14 mouse cellular contexts compared by ENCODE assay signal in the genomic region with DNA sequence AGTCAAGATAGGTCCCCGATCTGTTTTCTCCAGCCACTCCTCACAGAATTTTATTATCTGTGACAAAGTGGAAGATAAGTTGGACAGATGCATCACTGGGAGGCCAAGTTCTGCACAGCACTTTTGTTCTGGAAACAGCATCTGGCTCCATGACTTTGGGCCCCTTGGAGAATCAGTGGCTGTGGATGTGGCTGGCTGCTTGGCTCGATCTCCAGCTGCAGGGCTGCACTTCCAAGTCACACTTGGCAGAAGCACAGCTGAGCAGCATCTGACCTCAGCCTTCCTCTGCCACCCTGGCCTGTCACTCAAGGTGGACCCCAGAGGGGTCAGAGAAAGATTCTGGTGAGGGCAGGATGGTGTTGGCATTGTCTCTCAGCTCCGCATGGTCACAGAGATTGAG. TPM values are rescaled to one million over a fixed set of nuclear protein-coding genes. Genes with fewer than 3 reads are reported as not detected.
DNase-seq lines count a peak whose midpoint lies in the region; ATAC-seq and TF ChIP-seq lines count a peak whose summit lies in the region.
"Had no signal": no experiment of that assay in that cellular context is flagged by ENCODE, and none has a peak within 500 bp of the region (broad histone marks: within the 10 kb centered on the region; RNA-seq: fewer than 3 reads in every experiment).

No protein-coding gene starts in this region.

- WGBS in heart, adult 2 months = 61% methylated on average over 3 of the region's 3 CpGs
- 50% methylated on average over 3 of the region's 3 CpGs for WGBS in heart, embryonic 10.5 days
- whole genome bisulfite sequencing in heart, embryonic 15.5 days = 39% methylated on average over 3 of the region's 3 CpGs
- WGBS in limb, embryonic 13.5 days = 59% methylated on average over 3 of the region's 3 CpGs

- TF ChIP-seq POLR2A in heart, adult 2 months (IDR thresholded peaks at IDR 0.05; ENCODE audit: insufficient read depth, low read depth, low read length) = no peak

- H3K4me2 ChIP-seq in heart, embryonic 15.5 days = no peak overlapping the region
- no peak overlapping the region for H3K4me2 ChIP-seq in limb, embryonic 13.5 days (replicated peaks)

- H3K4me3 ChIP-seq in heart, adult 2 months = no peak overlapping the region
- H3K4me3 ChIP-seq in heart, embryonic 10.5 days = no peak overlapping the region
- H3K4me3 ChIP-seq in heart, embryonic 15.5 days = no peak overlapping the region
- no peak overlapping the region for H3K4me3 ChIP-seq in limb, embryonic 13.5 days

- intact Hi-C loops in heart, adult 2 months (cut with DNase I) = no loop called here

- peak overlapping the region; percentile 38 for H3K27ac ChIP-seq in heart, adult 2 months
- no peak overlapping the region for H3K27ac ChIP-seq in heart, embryonic 10.5 days
- peak overlapping the region; percentile 42; the same call in 1 of the 2 replicates for H3K27ac ChIP-seq in heart, embryonic 15.5 days
- H3K27ac ChIP-seq in limb, embryonic 13.5 days = peak overlapping the region; percentile 48

- no peaks in the 10 kb centered on the region for H3K79me2 ChIP-seq in heart, adult 2 months (replicated peaks; ENCODE audit: control insufficient read depth, insufficient read depth, low read length)

- 0 out of 2 replicates have a peak, but pooled peaks have one; percentile 52 for TF ChIP-seq EP300 in heart, adult 2 months (IDR thresholded peaks at IDR 0.05; ENCODE audit: insufficient read depth, low read depth, low read length)

- peak; percentile 22; the same call in 1 of the 2 replicates for ATAC-seq in heart, embryonic 15.5 days (replicated peaks; ENCODE audit: insufficient number of reproducible peaks, insufficient read depth, low FRiP score, low read depth)
- ATAC-seq in limb, embryonic 13.5 days (ENCODE audit: low FRiP score, low read depth) = peak; percentile 64
- ATAC-seq: hindbrain, embryonic 16.5 days had no signal

- DNase-seq in heart, adult 2 months = peak; percentile 68 to 78
- no peak for DNase-seq in heart, embryonic 10.5 days (ENCODE audit: low spot score)
- DNase-seq in gastrocnemius, adult 18-20 months (ENCODE audit: low spot score) = peak; percentile 71
- no peak for DNase-seq in spleen, adult 12 weeks (ENCODE audit: low spot score)
- DNase-seq in right cerebral cortex, postnatal 36 days (ENCODE audit: low spot score in 2 of 2) = no peak
- DNase-seq in layer of hippocampus, postnatal 25 days (ENCODE audit: extremely low spot score in 1 of 2, low spot score in 1 of 2) = no peak
- DNase-seq: adrenal gland, postnatal 36 days; B cell, adult 2 months; kidney, adult 8-10 months; lung, adult 2 months; thymus, adult 18-20 months had no signal

- no peak overlapping the region for H3K9ac ChIP-seq in heart, adult 2 months (ENCODE audit: low read depth, low read length)
- no peak overlapping the region for H3K9ac ChIP-seq in heart, embryonic 15.5 days
- no peak overlapping the region for H3K9ac ChIP-seq in limb, embryonic 13.5 days

- no peak for TF ChIP-seq CTCF in heart, adult 2 months (IDR thresholded peaks at IDR 0.05)

- H3K9me3 ChIP-seq in heart, embryonic 10.5 days = no peaks in the 10 kb centered on the region
- H3K9me3 ChIP-seq in heart, embryonic 15.5 days (replicated peaks) = no peaks in the 10 kb centered on the region
- no peaks in the 10 kb centered on the region for H3K9me3 ChIP-seq in limb, embryonic 13.5 days

- H3K36me3 ChIP-seq in heart, adult 2 months (ENCODE audit: control insufficient read depth, insufficient read depth, low read length) = peaks cover 3% of the 10 kb centered on the region; the same call in 1 of the 2 replicates
- H3K36me3 ChIP-seq in heart, embryonic 10.5 days = no peaks in the 10 kb centered on the region
- H3K36me3 ChIP-seq in heart, embryonic 15.5 days = no peaks in the 10 kb centered on the region
- H3K36me3 ChIP-seq in limb, embryonic 13.5 days = no peaks in the 10 kb centered on the region

- H3K27me3 ChIP-seq in heart, adult 2 months (ENCODE audit: control insufficient read depth, insufficient read depth, low read length) = no peaks in the 10 kb centered on the region
- H3K27me3 ChIP-seq in heart, embryonic 10.5 days (ENCODE audit: insufficient read depth, poor library complexity, severe bottlenecking) = peaks cover 48% of the 10 kb centered on the region
- peaks cover 16% of the 10 kb centered on the region; the same call in 1 of the 2 replicates for H3K27me3 ChIP-seq in heart, embryonic 15.5 days
- no peaks in the 10 kb centered on the region for H3K27me3 ChIP-seq in limb, embryonic 13.5 days

- H3K4me1 ChIP-seq in heart, adult 2 months (ENCODE audit: control insufficient read depth, insufficient read depth, low read length) = peaks cover 10% of the 10 kb centered on the region
- H3K4me1 ChIP-seq in heart, embryonic 10.5 days = 0 out of 2 replicates have a peak, but pooled peaks cover 3% of the 10 kb centered on the region
- H3K4me1 ChIP-seq in heart, embryonic 15.5 days (replicated peaks) = peaks cover 10% of the 10 kb centered on the region
- peaks cover 11% of the 10 kb centered on the region for H3K4me1 ChIP-seq in limb, embryonic 13.5 days

RNA-seq across cellular contexts. Expression of a gene that starts 22.0 kb away (rescaled TPM):
- total RNA-seq in heart, adult 2 months (2021) = 10 to 100 TPM; 30.1 to 37.1 TPM
- polyA plus RNA-seq in heart, adult 2 months (2012; rRNA removed) = 42.6 and 66.2 TPM in 2 replicates
- 26.0 and 29.0 TPM in 2 replicates for polyA plus RNA-seq in heart, embryonic 10.5 days (2016; fragmentation: Nextera tagmentation; extraction: Ambion mirVana)
- total RNA-seq in gastrocnemius, adult 18-20 months (2021) = 10 to 100 TPM; 14.2 to 15.3 TPM
- 50.6 and 50.7 TPM in 2 replicates for polyA plus RNA-seq in heart, embryonic 15.5 days (2015; fragmentation: Nextera tagmentation; extraction: Ambion mirVana)
- polyA plus RNA-seq in limb, embryonic 13.5 days (2015; fragmentation: Nextera tagmentation; extraction: Ambion mirVana) = 65.1 and 69.0 TPM in 2 replicates
- 1 to 10 TPM; 4.5 to 6.3 TPM for total RNA-seq in layer of hippocampus, postnatal 25 days (2021)

Comparison
In these comparisons a context has a peak if more than half of its experiments do, and no peak if none do; other contexts are left out.
1. DNase-seq: peak in heart, adult 2 months (2 of 2) and gastrocnemius, adult 18-20 months (single experiment); none in heart, embryonic 10.5 days (single experiment), spleen, adult 12 weeks (single experiment), right cerebral cortex, postnatal 36 days (0 of 2) and layer of hippocampus, postnatal 25 days (0 of 2).